In genomic region chr4:149854301-149854708, GRCm38 (mm10) we compare ENCODE assay signal across 8 mouse cellular contexts.
A peak's percentile ranks its signal among the peaks of the same experiment; 100 is the strongest.
DNase-seq lines count a peak whose midpoint lies in the region; ATAC-seq and TF ChIP-seq lines count a peak whose summit lies in the region.

No protein-coding gene starts in this region.

- H3K9ac ChIP-seq in hindbrain, embryonic 14.5 days: peak overlapping the region; percentile 37; the same call in 1 of the 2 replicates
- 0 out of 2 replicates have a peak overlapping the region, but pooled peaks have one; percentile 0 for H3K9ac ChIP-seq in limb, embryonic 11.5 days (ENCODE audit: low read length)
- H3K9ac ChIP-seq in stomach, postnatal 0 days (ENCODE audit: low read length): no peak overlapping the region

- ATAC-seq in hindbrain, embryonic 14.5 days (ENCODE audit: low FRiP score): peak; percentile 90
- ATAC-seq in limb, embryonic 11.5 days (ENCODE audit: insufficient number of reproducible peaks, low FRiP score, low TSS enrichment, low read depth): peak; percentile 80
- 0 out of 2 replicates have a peak, but pooled peaks have one; percentile 16 for ATAC-seq in monocyte, adult 5-6 weeks (replicated peaks; ENCODE audit: insufficient number of reproducible peaks, low FRiP score, low TSS enrichment, poor library complexity, severe bottlenecking)
- peak; percentile 81 for ATAC-seq in stomach, postnatal 0 days (ENCODE audit: low FRiP score, low TSS enrichment)

- H3K36me3 ChIP-seq in hindbrain, embryonic 14.5 days (replicated peaks; ENCODE audit: control insufficient read depth, insufficient read depth): no peaks in the 10 kb centered on the region
- no peaks in the 10 kb centered on the region for H3K36me3 ChIP-seq in limb, embryonic 11.5 days (ENCODE audit: control insufficient read depth, insufficient read depth, low read length)
- H3K36me3 ChIP-seq in stomach, postnatal 0 days (ENCODE audit: control insufficient read depth, insufficient read depth, low read length): no peaks in the 10 kb centered on the region

- no peaks in the 10 kb centered on the region for H3K9me3 ChIP-seq in hindbrain, embryonic 14.5 days (ENCODE audit: control insufficient read depth, low read length)
- no peaks in the 10 kb centered on the region for H3K9me3 ChIP-seq in limb, embryonic 11.5 days (ENCODE audit: control insufficient read depth, low read length)
- no peaks in the 10 kb centered on the region for H3K9me3 ChIP-seq in stomach, postnatal 0 days (ENCODE audit: control insufficient read depth, low read length)

- peak; percentile 38 for TF ChIP-seq CTCF in stomach, postnatal 0 days (IDR thresholded peaks at IDR 0.05; ENCODE audit: low read depth)

- H3K4me3 ChIP-seq in hindbrain, embryonic 14.5 days (replicated peaks; ENCODE audit: low read length): peak overlapping the region; percentile 27
- no peak overlapping the region; the same call in 1 of the 2 replicates for H3K4me3 ChIP-seq in limb, embryonic 11.5 days (ENCODE audit: low read depth, low read length)
- H3K4me3 ChIP-seq in stomach, postnatal 0 days (ENCODE audit: low read depth, low read length): no peak overlapping the region

- H3K27me3 ChIP-seq in hindbrain, embryonic 14.5 days (ENCODE audit: control insufficient read depth, insufficient read depth, low read length): no peaks in the 10 kb centered on the region
- H3K27me3 ChIP-seq in limb, embryonic 11.5 days (ENCODE audit: control insufficient read depth, insufficient read depth, low read length): no peaks in the 10 kb centered on the region
- H3K27me3 ChIP-seq in stomach, postnatal 0 days (ENCODE audit: control insufficient read depth, insufficient read depth, low read length): no peaks in the 10 kb centered on the region

- DNase-seq in cerebellum, adult 18-20 months: peak; percentile 25 to 47
- DNase-seq in cerebellum, adult 11-12 months: no peak
- peak; percentile 72 for DNase-seq in MEL-GATA-1-ER (ENCODE audit: extremely low read depth, low read depth)
- peak; percentile 78 for DNase-seq in embryo, embryonic 11.5 days (ENCODE audit: low read depth, low spot score)
- peak; percentile 86 for DNase-seq in hindbrain, embryonic 14.5 days (ENCODE audit: low spot score)
- peak; percentile 83 for DNase-seq in limb, embryonic 11.5 days (ENCODE audit: low spot score)
- peak; percentile 70 for DNase-seq in stomach, postnatal 0 days (ENCODE audit: low spot score)

- WGBS in hindbrain, embryonic 14.5 days: under 1% methylated on average over 21 of the region's 21 CpGs
- WGBS in limb, embryonic 11.5 days: 2% methylated on average over 21 of the region's 21 CpGs
- 5% methylated on average over 21 of the region's 21 CpGs for WGBS in stomach, postnatal 0 days

- peak overlapping the region; percentile 54 for H3K4me2 ChIP-seq in hindbrain, embryonic 14.5 days (replicated peaks)
- H3K4me2 ChIP-seq in limb, embryonic 11.5 days (ENCODE audit: low read depth, severe bottlenecking): peak overlapping the region; percentile 34
- peak overlapping the region; percentile 25; the same call in 1 of the 2 replicates for H3K4me2 ChIP-seq in stomach, postnatal 0 days (replicated peaks; ENCODE audit: low read depth)

- peak overlapping the region; percentile 60 for H3K27ac ChIP-seq in hindbrain, embryonic 14.5 days
- H3K27ac ChIP-seq in limb, embryonic 11.5 days (replicated peaks; ENCODE audit: low read depth, low read length): no peak overlapping the region
- no peak overlapping the region for H3K27ac ChIP-seq in stomach, postnatal 0 days (replicated peaks)

- TF ChIP-seq EP300 in stomach, postnatal 0 days (optimal IDR thresholded peaks at IDR 0.05): no peak

- peaks cover 19% of the 10 kb centered on the region for H3K4me1 ChIP-seq in hindbrain, embryonic 14.5 days (replicated peaks; ENCODE audit: control insufficient read depth, insufficient read depth, low read length)
- H3K4me1 ChIP-seq in limb, embryonic 11.5 days (ENCODE audit: control insufficient read depth, insufficient read depth, low read length): peaks cover 21% of the 10 kb centered on the region
- H3K4me1 ChIP-seq in stomach, postnatal 0 days (replicated peaks; ENCODE audit: control insufficient read depth, insufficient read depth): no peaks in the 10 kb centered on the region

Comparison
In these comparisons a context has a peak if more than half of its experiments do, and no peak if none do; other contexts are left out.
1. ATAC-seq: peak in every context shown above with its lines; median percentile 90 in hindbrain, embryonic 14.5 days; 81 in stomach, postnatal 0 days; 80 in limb, embryonic 11.5 days; 16 in monocyte, adult 5-6 weeks.